Mouse (Mus musculus): ENCODE results near the gene Ncf2. TPM values are rescaled to one million over a fixed set of nuclear protein-coding genes. Genes with fewer than 3 reads are reported as not detected.

The Ncf2 gene
- polyA plus RNA-seq, 1 experiment from 2014 or later, result 2.2 TPM

DNA sequence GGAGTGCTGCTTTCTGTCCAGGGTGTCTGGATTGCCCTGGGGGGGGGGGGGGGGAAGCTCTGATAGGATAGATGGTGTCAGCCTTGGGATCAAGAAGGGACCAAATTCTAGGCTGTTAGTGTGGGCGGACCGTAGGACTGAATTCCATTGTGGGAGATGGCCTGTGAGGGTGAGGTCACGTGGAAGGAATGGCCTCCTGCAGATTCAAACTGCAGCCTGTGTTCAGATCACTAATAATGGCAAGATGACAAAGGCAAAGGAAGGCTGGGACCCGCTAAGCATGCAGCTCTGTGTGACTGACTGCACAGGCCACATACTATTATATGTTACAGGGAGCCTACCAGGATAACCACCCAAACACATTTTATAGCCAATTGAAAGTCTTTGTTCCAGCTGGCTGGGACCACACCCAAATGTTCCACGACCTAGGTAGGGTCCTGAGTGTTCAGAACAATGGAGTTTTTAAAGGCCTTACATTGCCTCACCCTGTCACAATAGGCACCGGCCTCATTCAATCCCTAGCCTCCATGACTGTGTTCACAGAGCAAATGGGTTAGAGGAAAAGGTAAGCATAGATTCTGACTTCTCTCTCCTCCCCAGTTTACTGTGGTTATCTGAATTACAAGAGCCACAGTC, 6.4 kb upstream of the Ncf2 start:
- H3K27ac ChIP-seq, result no peak overlapping the region
- H3K4me2 ChIP-seq (replicated peaks), result no peak overlapping the region
- H3K9ac ChIP-seq, result no peak overlapping the region
- H3K27me3 ChIP-seq (ENCODE audit: control insufficient read depth, insufficient read depth, low read length), result no peaks in the 10 kb centered on the region
- H3K36me3 ChIP-seq (replicated peaks; ENCODE audit: control insufficient read depth, insufficient read depth), result no peaks in the 10 kb centered on the region
- ATAC-seq (ENCODE audit: low FRiP score) (no peak), DNase-seq (ENCODE audit: low spot score) (no peak)
- 0 out of 2 replicates have a peak, but pooled peaks cover 3% of the 10 kb centered on the region for H3K4me1 ChIP-seq (replicated peaks; ENCODE audit: control insufficient read depth, insufficient read depth, low read length)
- no peaks in the 10 kb centered on the region for H3K9me3 ChIP-seq (ENCODE audit: control insufficient read depth, low read length)
- WGBS, result 21% methylated on average over 6 of the region's 6 CpGs
- H3K4me3 ChIP-seq (replicated peaks; ENCODE audit: low read length), result no peak overlapping the region

DNA sequence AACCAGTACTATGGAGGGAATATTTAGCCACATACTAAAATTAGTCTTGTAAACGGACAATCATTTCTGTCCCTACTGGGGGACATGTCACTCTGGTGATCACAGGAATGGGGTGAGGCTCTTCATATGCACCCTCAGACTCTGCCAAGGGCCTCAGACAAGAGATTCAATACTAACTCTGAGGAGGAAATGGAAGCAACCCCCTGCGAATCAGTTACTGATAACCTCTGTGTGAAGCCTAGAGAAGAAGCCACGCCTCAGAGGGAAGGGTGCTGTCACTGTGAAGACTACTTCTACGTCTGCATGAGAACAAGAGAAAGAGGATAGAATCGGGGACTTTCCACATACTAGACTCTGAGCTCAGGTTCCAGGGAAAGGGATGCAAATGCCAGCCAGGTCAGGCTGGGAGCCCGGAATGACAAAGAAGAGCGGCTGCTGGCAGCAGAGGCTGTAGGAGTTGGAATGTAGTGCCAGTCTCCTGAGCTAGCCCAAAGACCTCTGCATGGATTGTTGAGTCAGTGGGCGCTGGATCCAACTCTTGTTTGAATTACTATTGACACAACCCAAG, 4.2 kb upstream of the Ncf2 start:
- no peak overlapping the region for H3K9ac ChIP-seq
- H3K27me3 ChIP-seq (ENCODE audit: control insufficient read depth, insufficient read depth, low read length), result no peaks in the 10 kb centered on the region
- H3K4me2 ChIP-seq (replicated peaks), result no peak overlapping the region
- no peak overlapping the region for H3K4me3 ChIP-seq (replicated peaks; ENCODE audit: low read length)
- H3K27ac ChIP-seq, result no peak overlapping the region
- H3K4me1 ChIP-seq (replicated peaks; ENCODE audit: control insufficient read depth, insufficient read depth, low read length), result peaks cover 8% of the 10 kb centered on the region; the same call in 1 of the 2 replicates
- no peaks in the 10 kb centered on the region for H3K9me3 ChIP-seq (ENCODE audit: control insufficient read depth, low read length)
- no peaks in the 10 kb centered on the region for H3K36me3 ChIP-seq (replicated peaks; ENCODE audit: control insufficient read depth, insufficient read depth)
- DNase-seq (ENCODE audit: low spot score) (no peak), ATAC-seq (ENCODE audit: low FRiP score) (no peak)
- WGBS, result 67% methylated on average over 8 of the region's 8 CpGs

- Histone ChIP-seq H3K4me2 (replicated peaks) (no peak overlapping the region), H3K4me3 (replicated peaks; ENCODE audit: low read length) (no peak overlapping the region), H3K27ac (no peak overlapping the region), H3K9ac (no peak overlapping the region), H3K36me3 (replicated peaks; ENCODE audit: control insufficient read depth, insufficient read depth) (no peaks in the 10 kb centered on the region), H3K9me3 (ENCODE audit: control insufficient read depth, low read length) (no peaks in the 10 kb centered on the region), H3K4me1 (replicated peaks; ENCODE audit: control insufficient read depth, insufficient read depth, low read length) (peaks cover 5% of the 10 kb centered on the region; the same call in 1 of the 2 replicates), H3K27me3 (ENCODE audit: control insufficient read depth, insufficient read depth, low read length) (no peaks in the 10 kb centered on the region)
- no peak for ATAC-seq (ENCODE audit: low FRiP score)
- no peak for DNase-seq (ENCODE audit: low spot score)
- WGBS, result 86% methylated on average over 8 of the region's 8 CpGs
These were observed 3.2 kb upstream of the Ncf2 start for GRCm38 (mm10) chr1:152796683-152797263.

- no peaks in the 10 kb centered on the region for H3K27me3 ChIP-seq (ENCODE audit: control insufficient read depth, insufficient read depth, low read length)
- no peak for ATAC-seq (ENCODE audit: low FRiP score)
- peaks cover 5% of the 10 kb centered on the region; the same call in 1 of the 2 replicates for H3K4me1 ChIP-seq (replicated peaks; ENCODE audit: control insufficient read depth, insufficient read depth, low read length)
- no peak overlapping the region for H3K27ac ChIP-seq
- no peak overlapping the region for H3K4me3 ChIP-seq (replicated peaks; ENCODE audit: low read length)
- H3K9ac ChIP-seq, result no peak overlapping the region
- no peaks in the 10 kb centered on the region for H3K36me3 ChIP-seq (replicated peaks; ENCODE audit: control insufficient read depth, insufficient read depth)
- DNase-seq (ENCODE audit: low spot score), result no peak
- no peak overlapping the region for H3K4me2 ChIP-seq (replicated peaks)
- WGBS, result 80% methylated on average over 9 of the region's 9 CpGs
- no peaks in the 10 kb centered on the region for H3K9me3 ChIP-seq (ENCODE audit: control insufficient read depth, low read length)
These were observed 1.9 kb upstream of the Ncf2 start for GRCm38 (mm10) chr1:152798125-152798524.

DNA sequence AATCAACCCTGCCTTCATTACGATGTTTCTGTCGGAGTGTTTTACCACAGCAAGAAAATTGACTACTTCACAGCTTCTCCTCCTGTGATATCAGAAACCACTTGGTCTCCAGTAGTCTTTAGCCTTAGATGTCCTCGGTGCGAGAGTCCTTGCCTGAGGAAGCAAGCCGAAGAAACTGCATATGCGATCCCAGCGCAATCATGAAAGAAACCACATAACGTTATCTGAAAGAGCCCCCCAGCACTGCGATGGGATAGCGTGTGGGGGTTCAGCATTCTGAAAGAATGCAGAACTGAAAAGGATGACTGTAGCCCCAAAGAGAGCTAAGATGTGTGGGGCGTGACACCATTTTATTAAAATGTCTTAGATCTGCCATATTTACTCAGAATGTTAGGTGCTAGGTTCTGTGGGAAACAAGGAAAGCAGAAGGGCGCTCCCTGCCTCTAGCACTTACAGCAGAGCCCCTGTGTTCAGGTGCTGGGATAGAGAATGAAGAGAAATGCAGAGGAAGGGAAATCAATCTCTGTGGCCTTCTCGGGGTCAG, 711 bp downstream of the Ncf2 start:
- no peak for DNase-seq (ENCODE audit: low spot score)
- Histone ChIP-seq H3K4me3 (replicated peaks; ENCODE audit: low read length) (no peak overlapping the region), H3K9ac (no peak overlapping the region), H3K27ac (no peak overlapping the region), H3K9me3 (ENCODE audit: control insufficient read depth, low read length) (no peaks in the 10 kb centered on the region), H3K36me3 (replicated peaks; ENCODE audit: control insufficient read depth, insufficient read depth) (no peaks in the 10 kb centered on the region), H3K27me3 (ENCODE audit: control insufficient read depth, insufficient read depth, low read length) (no peaks in the 10 kb centered on the region), H3K4me1 (replicated peaks; ENCODE audit: control insufficient read depth, insufficient read depth, low read length) (peaks cover 5% of the 10 kb centered on the region; the same call in 1 of the 2 replicates), H3K4me2 (replicated peaks) (no peak overlapping the region)
- 84% methylated on average over 13 of the region's 13 CpGs for WGBS
- no peak for ATAC-seq (ENCODE audit: low FRiP score)

GRCm38 (mm10) chr1:152804907-152805306, 4.9 kb downstream of the Ncf2 start:
- 86% methylated on average over 6 of the region's 6 CpGs for WGBS
- Histone ChIP-seq H3K27me3 (ENCODE audit: control insufficient read depth, insufficient read depth, low read length) (no peaks in the 10 kb centered on the region), H3K36me3 (replicated peaks; ENCODE audit: control insufficient read depth, insufficient read depth) (no peaks in the 10 kb centered on the region), H3K9me3 (ENCODE audit: control insufficient read depth, low read length) (no peaks in the 10 kb centered on the region), H3K4me2 (replicated peaks) (no peak overlapping the region), H3K4me3 (replicated peaks; ENCODE audit: low read length) (no peak overlapping the region), H3K9ac (no peak overlapping the region), H3K4me1 (replicated peaks; ENCODE audit: control insufficient read depth, insufficient read depth, low read length) (peaks cover 5% of the 10 kb centered on the region; the same call in 1 of the 2 replicates), H3K27ac (no peak overlapping the region)
- ATAC-seq (ENCODE audit: low FRiP score), result no peak
- no peak for DNase-seq (ENCODE audit: low spot score)

DNA sequence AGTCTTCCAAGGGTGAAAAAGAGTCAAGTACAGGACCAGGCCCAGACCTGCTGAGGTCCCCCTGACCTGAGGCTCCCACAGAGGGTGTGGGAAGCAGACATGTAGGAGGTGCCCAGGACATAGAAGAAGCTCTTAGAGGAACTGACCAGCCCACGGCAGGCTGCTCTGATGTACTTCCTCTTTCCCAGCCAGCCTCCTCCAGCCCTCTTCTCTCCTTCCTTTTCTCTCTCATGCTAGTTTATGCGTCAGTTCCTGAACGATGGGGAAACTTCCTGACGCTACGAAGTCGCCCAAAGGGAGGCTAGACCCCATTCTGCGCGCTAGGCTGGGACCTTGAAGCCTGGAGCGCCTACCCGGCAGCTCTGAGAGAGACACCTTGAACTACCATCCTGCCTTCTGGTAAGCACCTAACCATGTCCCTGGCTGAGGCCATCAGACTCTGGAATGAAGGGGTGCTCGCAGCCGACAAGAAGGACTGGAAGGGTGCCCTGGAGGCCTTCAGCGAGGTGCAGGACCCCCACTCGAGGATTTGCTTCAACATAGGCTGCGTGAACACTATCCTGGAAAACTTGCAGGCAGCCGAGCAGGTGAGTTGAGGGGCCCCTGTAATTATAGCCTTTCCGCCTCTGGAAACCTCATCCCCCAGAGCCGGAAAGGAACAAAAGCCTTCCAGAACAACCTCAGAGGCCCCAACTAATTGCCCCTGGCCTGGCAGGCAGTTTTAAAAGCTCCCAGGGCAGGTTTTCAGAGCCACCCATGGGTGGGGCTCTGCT, 7.8 kb downstream of the Ncf2 start:
- Histone ChIP-seq H3K9me3 (ENCODE audit: control insufficient read depth, low read length) (no peaks in the 10 kb centered on the region), H3K4me1 (replicated peaks; ENCODE audit: control insufficient read depth, insufficient read depth, low read length) (no peaks in the 10 kb centered on the region), H3K36me3 (replicated peaks; ENCODE audit: control insufficient read depth, insufficient read depth) (no peaks in the 10 kb centered on the region), H3K4me2 (replicated peaks) (no peak overlapping the region), H3K4me3 (replicated peaks; ENCODE audit: low read length) (no peak overlapping the region), H3K9ac (no peak overlapping the region), H3K27me3 (ENCODE audit: control insufficient read depth, insufficient read depth, low read length) (no peaks in the 10 kb centered on the region), H3K27ac (no peak overlapping the region)
- no peak for DNase-seq (ENCODE audit: low spot score)
- no peak for ATAC-seq (ENCODE audit: low FRiP score)
- 85% methylated on average over 18 of the region's 18 CpGs for WGBS

GRCm38 (mm10) chr1:152808392-152808680, 8.3 kb downstream of the Ncf2 start:
- WGBS, result 95% methylated on average over 2 of the region's 2 CpGs
- H3K9ac ChIP-seq, result no peak overlapping the region

DNA sequence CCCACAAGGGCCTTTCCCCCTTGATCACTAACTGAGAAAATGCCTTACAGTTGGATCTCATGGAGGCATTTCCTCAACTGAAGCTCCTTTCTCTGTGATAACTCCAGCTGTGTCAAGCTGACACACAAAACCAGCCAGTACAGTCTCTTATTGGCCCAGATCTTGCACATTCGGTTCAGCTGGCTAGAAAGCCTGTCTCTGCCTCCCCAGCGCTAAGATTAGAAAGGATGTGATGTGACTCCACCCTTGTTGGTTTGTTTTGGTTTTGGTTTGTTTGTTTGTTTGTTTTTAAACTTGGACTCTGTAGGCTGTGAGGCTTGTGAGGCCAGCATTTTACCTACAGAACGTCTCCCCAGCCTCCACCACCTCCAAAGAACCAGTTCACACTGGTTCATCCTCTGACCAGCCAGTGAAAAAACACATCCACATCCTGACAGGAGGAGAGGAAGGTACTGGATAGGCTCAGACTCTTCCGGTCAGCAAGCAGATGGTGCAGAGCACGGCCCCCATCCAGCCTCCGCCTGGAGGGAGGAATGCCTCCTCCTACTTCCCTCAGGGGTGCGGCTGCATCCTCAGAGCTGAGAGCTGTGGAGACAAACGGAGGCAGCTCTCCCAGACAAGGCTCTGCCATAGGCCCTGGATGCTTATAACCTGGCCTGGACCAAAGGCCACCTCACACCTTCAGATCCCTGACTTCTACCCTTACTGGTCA, 9.7 kb downstream of the Ncf2 start:
- H3K36me3 ChIP-seq (replicated peaks; ENCODE audit: control insufficient read depth, insufficient read depth), result no peaks in the 10 kb centered on the region
- H3K4me3 ChIP-seq (replicated peaks; ENCODE audit: low read length), result no peak overlapping the region
- H3K9ac ChIP-seq, result no peak overlapping the region
- no peak for ATAC-seq (ENCODE audit: low FRiP score)
- H3K27ac ChIP-seq, result no peak overlapping the region
- H3K4me2 ChIP-seq (replicated peaks), result no peak overlapping the region
- H3K9me3 ChIP-seq (ENCODE audit: control insufficient read depth, low read length), result no peaks in the 10 kb centered on the region
- H3K27me3 ChIP-seq (ENCODE audit: control insufficient read depth, insufficient read depth, low read length), result no peaks in the 10 kb centered on the region
- no peak for DNase-seq (ENCODE audit: low spot score)
- WGBS, result 29% methylated on average over 8 of the region's 8 CpGs
- H3K4me1 ChIP-seq (replicated peaks; ENCODE audit: control insufficient read depth, insufficient read depth, low read length), result no peaks in the 10 kb centered on the region

More at GRCm38 (mm10) chr1:152808392-152808680, 8.3 kb downstream of the Ncf2 start:
- Histone ChIP-seq H3K27me3 (ENCODE audit: control insufficient read depth, insufficient read depth, low read length) (no peaks in the 10 kb centered on the region), H3K4me3 (replicated peaks; ENCODE audit: low read length) (no peak overlapping the region), H3K36me3 (replicated peaks; ENCODE audit: control insufficient read depth, insufficient read depth) (no peaks in the 10 kb centered on the region), H3K27ac (no peak overlapping the region), H3K9me3 (ENCODE audit: control insufficient read depth, low read length) (no peaks in the 10 kb centered on the region), H3K4me1 (replicated peaks; ENCODE audit: control insufficient read depth, insufficient read depth, low read length) (no peaks in the 10 kb centered on the region), H3K4me2 (replicated peaks) (no peak overlapping the region)
- ATAC-seq (ENCODE audit: low FRiP score) (no peak), DNase-seq (ENCODE audit: low spot score) (no peak)

All from hindbrain, embryonic 14.5 days (tissue).